Mouse (Mus musculus) CH12.LX (cell line): ENCODE results near the gene Cwc22. TPM values are rescaled to one million over a fixed set of nuclear protein-coding genes. Genes with fewer than 3 reads are reported as not detected.

Experiments
- DNase-seq: peaks from one replicate; pipeline ENCODE4 v3.0.0-alpha.2; 2013; ENCODE audit errors: extremely low read depth
- H3K27ac ChIP-seq: 2 replicates; pipeline ENCODE4 v1.5.1; 2012; ENCODE audit warnings: low read depth, mild to moderate bottlenecking, control low read depth, moderate library complexity; ENCODE audit not compliant: insufficient read depth
- H3K27me3 ChIP-seq: replicated peaks from 2 replicates; pipeline ENCODE3; 2012; ENCODE audit warnings: inconsistent platforms
- H3K36me3 ChIP-seq, 2 experiments: replicated peaks in 1 of 2; 2 replicates each; pipeline versions ENCODE3 to v1.6.1; 2012; ENCODE audit warnings: inconsistent platforms in 1 of 2, low read length in 1 of 2, mild to moderate bottlenecking in 1 of 2, mixed read lengths in 1 of 2, moderate library complexity in 1 of 2; ENCODE audit not compliant: control insufficient read depth in 1 of 2, insufficient read depth in 1 of 2
- H3K4me1 ChIP-seq, 2 experiments: 2 replicates each; pipeline ENCODE4 v1.6.1; 2012; ENCODE audit warnings: inconsistent platforms in 1 of 2, moderate library complexity in 1 of 2; ENCODE audit not compliant: insufficient read depth in 2 of 2, control insufficient read depth in 1 of 2
- H3K4me2 ChIP-seq: 2 replicates; pipeline ENCODE4 v1.6.1; 2012; ENCODE audit warnings: low read depth, mild to moderate bottlenecking, control low read depth; ENCODE audit not compliant: poor library complexity, insufficient read depth, severe bottlenecking
- H3K4me3 ChIP-seq, 3 experiments: fragments of 150-350 bp in 1 of 3; sonication (generic) in 1 of 3; replicated peaks in 1 of 3; 2 replicates each; pipeline versions ENCODE3 to v1.5.1; 2011 to 2012; ENCODE audit warnings: low read depth in 2 of 3, low read length in 2 of 3, mild to moderate bottlenecking in 2 of 3, moderate library complexity in 2 of 3, control low read depth in 1 of 3, improper control_type of control experiment in 1 of 3, inconsistent platforms in 1 of 3, mixed read lengths in 1 of 3; ENCODE audit not compliant: poor library complexity in 1 of 3
- H3K79me2 ChIP-seq: replicated peaks from 2 replicates; pipeline ENCODE4 v1.6.1; 2012; ENCODE audit warnings: mild to moderate bottlenecking, moderate library complexity; ENCODE audit not compliant: control insufficient read depth, poor library complexity, insufficient read depth, severe bottlenecking; ENCODE audit errors: extremely low read depth
- H3K9ac ChIP-seq: 2 replicates; pipeline ENCODE4 v1.6.1; 2012; ENCODE audit warnings: low read depth, mild to moderate bottlenecking, control low read depth, moderate library complexity; ENCODE audit not compliant: insufficient read depth
- H3K9me3 ChIP-seq: replicated peaks from 2 replicates; pipeline ENCODE3; 2012; ENCODE audit warnings: low read length, inconsistent platforms, mixed read lengths
- CHD1 ChIP-seq: IDR thresholded peaks from 2 replicates; pipeline ENCODE4 v1.6.1; 2012; ENCODE audit warnings: low read depth, low read length, improper control_type of control experiment, inconsistent platforms
- CTCF ChIP-seq, 2 experiments: IDR thresholded peaks in 1 of 2; conservative IDR thresholded peaks in 1 of 2; 2 replicates each; pipeline ENCODE4 v1.5.1; 2011 to 2012; ENCODE audit warnings: low read depth in 2 of 2, low read length in 2 of 2, improper control_type of control experiment in 1 of 2, inconsistent platforms in 1 of 2, mild to moderate bottlenecking in 1 of 2, moderate library complexity in 1 of 2
- E2F4 ChIP-seq: IDR thresholded peaks from 2 replicates; pipeline ENCODE4 v1.6.1; 2011; ENCODE audit warnings: low read depth, low read length, improper control_type of control experiment; ENCODE audit not compliant: insufficient replicate concordance
- EP300 ChIP-seq: IDR thresholded peaks from 2 replicates; pipeline ENCODE4 v1.6.1; 2011; ENCODE audit warnings: low read length, improper control_type of control experiment
- GABPA ChIP-seq: IDR thresholded peaks from 2 replicates; pipeline ENCODE4 v1.6.1; 2012; ENCODE audit warnings: low read depth, low read length, improper control_type of control experiment, inconsistent platforms; ENCODE audit not compliant: insufficient replicate concordance
- HCFC1 ChIP-seq: IDR thresholded peaks from 2 replicates; pipeline ENCODE4 v1.6.1; 2012; ENCODE audit warnings: low read depth, mild to moderate bottlenecking, inconsistent platforms, low read length, improper control_type of control experiment
- MAX ChIP-seq: IDR thresholded peaks from 2 replicates; pipeline ENCODE4 v1.6.1; 2011; ENCODE audit warnings: low read length, improper control_type of control experiment
- MEF2A ChIP-seq: IDR thresholded peaks from 2 replicates; pipeline ENCODE4 v1.6.1; 2014; ENCODE audit warnings: low read depth, mild to moderate bottlenecking, inconsistent platforms, low read length, improper control_type of control experiment, borderline replicate concordance
- MYC ChIP-seq: IDR thresholded peaks from 2 replicates; pipeline ENCODE4 v1.6.1; 2011; ENCODE audit warnings: low read depth, mild to moderate bottlenecking, improper control_type of control experiment, low read length
- NRF1 ChIP-seq: IDR thresholded peaks from 2 replicates; pipeline ENCODE4 v1.6.1; 2014; ENCODE audit warnings: low read depth, mild to moderate bottlenecking, inconsistent platforms, low read length, improper control_type of control experiment, moderate library complexity
- PAX5 ChIP-seq: IDR thresholded peaks from 2 replicates; pipeline ENCODE4 v1.6.1; 2012; ENCODE audit warnings: low read length, inconsistent platforms, mixed read lengths
- POLR2A ChIP-seq: IDR thresholded peaks from 2 replicates; pipeline ENCODE4 v1.6.1; 2011; ENCODE audit warnings: low read depth, mild to moderate bottlenecking, improper control_type of control experiment, low read length
- SIN3A ChIP-seq: IDR thresholded peaks from 2 replicates; pipeline ENCODE4 v1.6.1; 2012; ENCODE audit warnings: low read length, improper control_type of control experiment, inconsistent platforms
- TCF12 ChIP-seq: IDR thresholded peaks from 2 replicates; pipeline ENCODE4 v1.6.1; 2014; ENCODE audit warnings: low read depth, mild to moderate bottlenecking, inconsistent platforms, low read length, improper control_type of control experiment
- UBTF ChIP-seq: IDR thresholded peaks from 2 replicates; pipeline ENCODE4 v1.6.1; 2012; ENCODE audit warnings: low read depth, mild to moderate bottlenecking, inconsistent platforms, low read length, improper control_type of control experiment, moderate library complexity
- USF2 ChIP-seq: conservative IDR thresholded peaks from 2 replicates; pipeline ENCODE4 v1.6.1; 2011; ENCODE audit warnings: low read depth, low read length, improper control_type of control experiment
- ZKSCAN1 ChIP-seq: IDR thresholded peaks from 2 replicates; pipeline ENCODE4 v1.6.1; 2012; ENCODE audit warnings: low read depth, inconsistent platforms, low read length, improper control_type of control experiment, borderline replicate concordance
- dilution Hi-C: fragments of 300-500 bp; cut with MboI; formaldehyde crosslinking; loops from 2 replicates; pipeline ENCODE4 v1.14.3; 2020; ENCODE audit warnings: low sequenced_read_pairs; ENCODE audit not compliant: extremely low pct_unique_long_range_greater_than_20kb, extremely low pct_ligation_motif_present
- in situ Hi-C: fragments of 300-500 bp; cut with MboI; formaldehyde crosslinking; loops from 3 replicates; pipeline ENCODE4 v1.14.3; 2019; ENCODE audit warnings: low sequenced_read_pairs, low pct_ligation_motif_present, low pct_unique_long_range_greater_than_20kb, mixed read lengths
- polyA plus RNA-seq: library from polyadenylated mRNA; unstranded; fragments of >175 nt; gene quantifications from 2 replicates; pipeline ENCODE4 v1.2.1, GENCODE M21; 2012; ENCODE audit warnings: low read depth; ENCODE audit not compliant: insufficient read length
- total RNA-seq, 2 experiments: library from RNA; depleted of rRNA; stranded (reverse); fragments of 300-350 nt in 1 of 2; fragments of >200 nt in 1 of 2; gene quantifications; 2 replicates each; pipeline ENCODE4 v1.2.3; 2012 to 2014

Cwc22 gene
- total and polyA plus RNA-seq, 3 experiments, result 51.3 to 74.5 (median 53.2) TPM

DNA sequence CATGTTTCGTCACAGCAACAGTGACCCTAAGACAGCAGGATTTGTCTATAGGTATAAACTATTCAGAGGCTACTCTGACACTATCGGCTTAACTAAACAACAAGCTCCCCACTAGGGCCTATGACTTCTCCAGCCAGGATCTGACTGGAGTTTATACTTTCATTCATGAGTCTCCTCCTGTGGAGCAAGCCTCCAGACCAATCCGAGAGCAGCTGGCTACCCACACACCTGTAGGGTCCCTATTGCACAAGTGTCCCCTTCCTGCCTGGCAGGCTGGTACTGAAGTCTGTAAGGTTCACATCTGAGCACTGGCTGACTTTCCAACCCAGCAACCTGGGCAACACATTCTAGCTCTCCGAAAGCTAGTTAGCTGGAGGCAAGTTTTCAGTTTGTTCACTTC is 7.9 kb downstream of the Cwc22 start:
- H3K27me3 ChIP-seq, result no peaks in the 10 kb centered on the region
- no peak overlapping the region for H3K4me2 ChIP-seq
- no peaks in the 10 kb centered on the region for H3K9me3 ChIP-seq
- in situ Hi-C loops, result no loop called here
- H3K9ac ChIP-seq, result no peak overlapping the region
- dilution Hi-C loops, result no loop called here
- no peak for TF ChIP-seq EP300
- TF ChIP-seq MYC, result no peak
- no peak for TF ChIP-seq ZKSCAN1
- TF ChIP-seq USF2, result no peak
- TF ChIP-seq CTCF (conservative IDR thresholded peaks at IDR 0.05 in 1 of 2, IDR thresholded peaks at IDR 0.05 in 1 of 2; ENCODE audit: low read depth in 2 of 2, low read length in 2 of 2), result no peak
- no peak for DNase-seq
- H3K36me3 ChIP-seq, result peaks cover 33 to 79% of the 10 kb centered on the region in 2 experiments
- no peak overlapping the region for H3K4me3 ChIP-seq
- peaks cover 39% of the 10 kb centered on the region for H3K79me2 ChIP-seq
- peaks cover 0 to 5% of the 10 kb centered on the region in 2 experiments; a peak in 1 of 4 replicates for H3K4me1 ChIP-seq
- H3K27ac ChIP-seq, result no peak overlapping the region

DNA sequence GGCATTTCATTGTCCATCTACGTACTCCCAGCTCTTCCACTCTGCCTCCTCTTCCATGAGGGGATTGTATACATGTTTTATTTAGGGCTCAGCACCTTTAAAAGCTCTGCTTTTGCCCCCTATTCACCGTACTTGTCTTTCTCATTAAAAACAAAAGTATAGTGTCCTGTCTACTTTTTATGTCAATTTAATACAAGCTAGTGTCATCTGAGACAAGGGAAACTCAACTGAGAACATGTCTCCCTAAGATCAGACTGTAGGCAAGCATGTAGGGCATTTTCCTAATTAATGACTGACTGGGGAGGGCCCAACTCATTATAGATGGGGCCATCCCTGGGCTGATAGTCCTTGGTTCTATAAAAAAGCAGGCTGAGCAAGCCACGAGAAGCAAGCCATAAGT is 8.4 kb downstream of the Cwc22 start:
- H3K9me3 ChIP-seq, result no peaks in the 10 kb centered on the region
- dilution Hi-C loops, result no loop called here
- no peak overlapping the region for H3K4me3 ChIP-seq
- in situ Hi-C loops, result no loop called here
- no peaks in the 10 kb centered on the region for H3K27me3 ChIP-seq
- TF ChIP-seq MAX, result no peak
- no peak for TF ChIP-seq CHD1
- no peak for TF ChIP-seq UBTF
- no peak for TF ChIP-seq E2F4
- no peak for TF ChIP-seq MEF2A
- no peak for TF ChIP-seq CTCF (conservative IDR thresholded peaks at IDR 0.05 in 1 of 2, IDR thresholded peaks at IDR 0.05 in 1 of 2; ENCODE audit: low read depth in 2 of 2, low read length in 2 of 2)
- TF ChIP-seq GABPA, result no peak
- no peak for TF ChIP-seq SIN3A
- TF ChIP-seq TCF12, result no peak
- no peak for TF ChIP-seq POLR2A
- peaks cover 41% of the 10 kb centered on the region for H3K79me2 ChIP-seq
- no peak overlapping the region for H3K27ac ChIP-seq
- H3K4me2 ChIP-seq, result no peak overlapping the region
- H3K9ac ChIP-seq, result no peak overlapping the region
- peaks cover 37 to 84% of the 10 kb centered on the region in 2 experiments for H3K36me3 ChIP-seq
- no peak for DNase-seq
- peaks cover 0 to 5% of the 10 kb centered on the region in 2 experiments; a peak in 1 of 4 replicates for H3K4me1 ChIP-seq

DNA sequence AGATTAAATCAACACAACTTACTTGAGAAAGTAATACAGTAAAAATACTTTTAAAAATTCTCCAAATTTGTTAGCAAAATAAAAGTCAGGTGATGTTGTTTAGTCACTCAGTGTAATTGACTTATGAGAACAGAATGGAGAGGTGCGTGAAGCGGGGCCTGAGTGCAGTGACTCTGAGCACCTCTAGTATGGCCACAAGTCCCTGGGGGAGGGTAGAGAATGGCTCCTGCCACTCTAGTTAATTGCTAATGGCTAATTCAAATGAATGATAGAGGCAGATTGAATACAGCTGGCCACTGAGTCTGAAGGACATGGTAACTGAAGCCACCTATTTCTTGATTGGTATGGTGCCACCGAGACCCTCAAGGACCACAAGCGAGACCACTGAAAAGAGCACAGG is 12.0 kb downstream of the Cwc22 start:
- dilution Hi-C loops, result no loop called here
- Histone ChIP-seq H3K79me2 (peaks cover 20% of the 10 kb centered on the region), H3K9me3 (no peaks in the 10 kb centered on the region), H3K27me3 (no peaks in the 10 kb centered on the region), H3K4me1 (no peaks in the 10 kb centered on the region), H3K9ac (no peak overlapping the region), H3K4me2 (no peak overlapping the region), H3K36me3 (peaks cover 64 to 92% of the 10 kb centered on the region in 2 experiments), H3K4me3 (no peak overlapping the region), H3K27ac (no peak overlapping the region)
- DNase-seq, result no peak
- no peak for TF ChIP-seq PAX5
- no peak for TF ChIP-seq NRF1
- no peak for TF ChIP-seq SIN3A
- no peak for TF ChIP-seq HCFC1
- in situ Hi-C loops, result no loop called here
